Mouse (Mus musculus): ENCODE measurements around the gene Rab40b. TPM values are rescaled to one million over a fixed set of nuclear protein-coding genes. Genes with fewer than 3 reads are reported as not detected.
"Not testable (repeated sequence)": the region's sequence is repeated elsewhere in the genome, so short reads cannot be mapped to it uniquely, and the experiment has no call there.

Gene Rab40b
- polyA plus RNA-seq, 1 experiment from 2014 or later = 5.7 TPM

DNA sequence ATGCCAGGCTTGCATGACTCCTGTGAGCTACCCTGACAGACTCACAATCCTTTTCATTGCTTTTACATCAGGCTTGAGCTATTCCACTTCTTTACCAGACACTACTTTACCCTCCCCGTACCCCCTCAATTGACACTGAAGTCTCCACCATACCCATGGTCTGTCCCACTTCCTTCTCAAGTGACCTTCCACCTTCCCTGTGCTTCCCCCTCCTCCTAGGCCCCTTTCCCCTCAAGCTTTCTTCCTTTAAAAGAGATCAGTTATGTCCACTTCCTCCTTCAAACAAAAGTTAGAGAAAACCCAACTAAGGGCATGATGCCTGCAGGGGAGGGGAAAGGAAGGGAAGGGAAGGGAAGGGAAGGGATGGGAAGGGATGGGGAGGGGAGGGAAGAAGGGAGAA, 47.8 kb downstream of the Rab40b start:
- 83% methylated on average over 1 of the region's 1 CpGs for WGBS
- Histone ChIP-seq H3K4me3 (replicated peaks; ENCODE audit: low read depth, low read length) (no peak overlapping the region), H3K27me3 (ENCODE audit: insufficient read depth, low read length) (no peaks in the 10 kb centered on the region), H3K36me3 (ENCODE audit: insufficient read depth, low read length) (peaks cover 22% of the 10 kb centered on the region), H3K9ac (ENCODE audit: low read depth, low read length) (no peak overlapping the region), H3K27ac (no peak overlapping the region), H3K4me1 (replicated peaks; ENCODE audit: insufficient read depth, low read length) (no peaks in the 10 kb centered on the region), H3K9me3 (replicated peaks; ENCODE audit: low read length) (no peaks in the 10 kb centered on the region), H3K4me2 (ENCODE audit: low read length) (no peak overlapping the region)
- ATAC-seq (replicated peaks; ENCODE audit: low FRiP score, low read depth) (no peak), DNase-seq (ENCODE audit: low spot score) (no peak)
- TF ChIP-seq CTCF (IDR thresholded peaks at IDR 0.05; ENCODE audit: low read depth) = no peak

DNA sequence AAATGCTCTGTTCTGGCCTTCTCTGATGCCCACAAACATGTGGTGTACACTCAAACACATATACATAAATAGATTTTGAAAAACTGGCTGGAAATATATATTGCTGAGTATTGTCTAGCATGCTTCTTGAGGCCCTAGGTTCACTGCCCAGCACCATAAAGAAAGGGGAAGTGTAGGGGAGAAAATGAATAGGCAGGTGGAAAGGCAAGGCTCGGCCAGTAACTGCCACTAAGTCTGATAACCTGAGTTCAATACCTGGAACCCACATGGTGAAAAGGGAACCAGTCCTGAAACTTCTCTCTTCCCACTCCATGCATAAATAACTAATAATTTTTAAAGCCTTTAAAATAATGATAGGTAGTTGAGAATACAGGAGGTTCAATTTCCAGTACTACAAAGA, 48.4 kb downstream of the Rab40b start:
- peaks cover 25% of the 10 kb centered on the region for H3K36me3 ChIP-seq (ENCODE audit: insufficient read depth, low read length)
- no peak for TF ChIP-seq CTCF (IDR thresholded peaks at IDR 0.05; ENCODE audit: low read depth)
- ATAC-seq (replicated peaks; ENCODE audit: low FRiP score, low read depth) (no peak), DNase-seq (ENCODE audit: low spot score) (no peak)
- H3K4me1 ChIP-seq (replicated peaks; ENCODE audit: insufficient read depth, low read length) = no peaks in the 10 kb centered on the region
- H3K9me3 ChIP-seq (replicated peaks; ENCODE audit: low read length) = no peaks in the 10 kb centered on the region
- no peak overlapping the region for H3K4me3 ChIP-seq (replicated peaks; ENCODE audit: low read depth, low read length)
- no peak overlapping the region for H3K27ac ChIP-seq
- H3K27me3 ChIP-seq (ENCODE audit: insufficient read depth, low read length) = no peaks in the 10 kb centered on the region
- H3K9ac ChIP-seq (ENCODE audit: low read depth, low read length) = no peak overlapping the region
- no peak overlapping the region for H3K4me2 ChIP-seq (ENCODE audit: low read length)
- WGBS = 95% methylated on average over 1 of the region's 1 CpGs

DNA sequence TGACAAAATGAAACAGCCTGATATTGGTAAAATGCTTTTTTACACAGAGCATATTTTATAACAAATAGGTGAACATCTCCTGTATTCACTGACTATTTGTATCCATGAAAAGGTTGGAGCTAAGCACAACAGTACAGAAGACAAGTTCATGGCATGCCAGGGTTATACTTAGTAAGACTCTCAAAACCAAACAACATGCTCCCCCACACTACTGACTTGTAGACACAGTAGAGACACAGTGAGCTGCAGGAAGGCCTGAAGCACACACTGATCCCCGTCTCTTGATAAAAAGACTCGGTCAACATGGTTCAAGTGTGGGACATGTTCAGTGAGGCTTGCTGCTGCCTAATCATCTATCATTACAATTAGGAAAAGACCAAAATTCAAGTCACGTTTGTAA, 56.4 kb downstream of the Rab40b start:
- H3K27ac ChIP-seq = no peak overlapping the region
- H3K27me3 ChIP-seq (ENCODE audit: insufficient read depth, low read length) = no peaks in the 10 kb centered on the region
- 88% methylated on average over 3 of the region's 3 CpGs for WGBS
- H3K9me3 ChIP-seq (replicated peaks; ENCODE audit: low read length) = no peaks in the 10 kb centered on the region
- no peak for DNase-seq (ENCODE audit: low spot score)
- no peak overlapping the region for H3K4me2 ChIP-seq (ENCODE audit: low read length)
- no peaks in the 10 kb centered on the region for H3K4me1 ChIP-seq (replicated peaks; ENCODE audit: insufficient read depth, low read length)
- no peak overlapping the region for H3K4me3 ChIP-seq (replicated peaks; ENCODE audit: low read depth, low read length)
- peaks cover 37% of the 10 kb centered on the region for H3K36me3 ChIP-seq (ENCODE audit: insufficient read depth, low read length)
- no peak overlapping the region for H3K9ac ChIP-seq (ENCODE audit: low read depth, low read length)
- no peak for ATAC-seq (replicated peaks; ENCODE audit: low FRiP score, low read depth)
- no peak for TF ChIP-seq CTCF (IDR thresholded peaks at IDR 0.05; ENCODE audit: low read depth)

DNA sequence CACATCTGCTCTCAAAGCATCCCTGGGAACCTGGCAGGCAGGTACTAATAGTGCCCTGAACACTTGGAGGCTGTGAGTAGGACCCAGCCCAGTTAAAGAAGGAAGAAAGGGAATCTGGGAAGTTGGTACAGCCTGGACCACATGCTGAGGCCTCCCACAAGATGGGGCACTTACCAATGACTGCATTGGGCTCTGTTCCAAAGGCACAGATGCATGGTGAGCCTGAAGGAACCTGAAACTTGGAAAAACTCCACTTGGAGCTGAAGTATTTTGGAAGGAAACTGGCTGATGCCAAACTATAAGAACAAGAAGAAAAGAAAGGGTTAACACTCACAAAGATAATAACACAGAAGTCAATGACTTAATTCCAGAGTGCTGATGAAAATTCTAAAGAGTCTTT, 59.4 kb downstream of the Rab40b start:
- Histone ChIP-seq H3K9me3 (replicated peaks; ENCODE audit: low read length) (no peaks in the 10 kb centered on the region), H3K4me2 (ENCODE audit: low read length) (no peak overlapping the region), H3K9ac (ENCODE audit: low read depth, low read length) (no peak overlapping the region), H3K27ac (no peak overlapping the region), H3K4me3 (replicated peaks; ENCODE audit: low read depth, low read length) (no peak overlapping the region), H3K4me1 (replicated peaks; ENCODE audit: insufficient read depth, low read length) (no peaks in the 10 kb centered on the region), H3K36me3 (ENCODE audit: insufficient read depth, low read length) (peaks cover 28% of the 10 kb centered on the region), H3K27me3 (ENCODE audit: insufficient read depth, low read length) (no peaks in the 10 kb centered on the region)
- ATAC-seq (replicated peaks; ENCODE audit: low FRiP score, low read depth) (no peak), DNase-seq (ENCODE audit: low spot score) (no peak)
- no peak for TF ChIP-seq CTCF (IDR thresholded peaks at IDR 0.05; ENCODE audit: low read depth)

DNA sequence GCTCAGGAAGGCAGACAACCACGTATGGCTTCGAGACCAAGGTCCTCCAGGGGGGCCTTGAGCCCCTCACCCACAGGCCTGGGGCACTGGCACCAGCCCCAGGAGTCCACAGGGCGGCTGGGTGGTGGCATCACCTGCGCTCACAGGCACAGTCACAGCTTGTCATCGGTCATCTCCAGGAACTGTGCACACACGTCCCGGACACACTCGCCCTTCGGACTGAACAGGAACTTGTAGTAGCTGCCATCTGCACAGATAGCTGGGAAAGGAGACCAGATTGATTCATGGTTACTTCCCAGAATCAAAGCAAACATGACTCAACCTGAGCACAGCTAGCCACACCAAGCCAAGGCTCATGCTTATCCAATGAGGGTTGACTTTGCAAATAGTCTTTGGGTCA, 59.8 kb downstream of the Rab40b start:
- Histone ChIP-seq H3K27ac (no peak overlapping the region), H3K27me3 (ENCODE audit: insufficient read depth, low read length) (no peaks in the 10 kb centered on the region), H3K4me3 (replicated peaks; ENCODE audit: low read depth, low read length) (no peak overlapping the region), H3K9ac (ENCODE audit: low read depth, low read length) (no peak overlapping the region), H3K36me3 (ENCODE audit: insufficient read depth, low read length) (peaks cover 28% of the 10 kb centered on the region), H3K4me2 (ENCODE audit: low read length) (no peak overlapping the region), H3K4me1 (replicated peaks; ENCODE audit: insufficient read depth, low read length) (no peaks in the 10 kb centered on the region), H3K9me3 (replicated peaks; ENCODE audit: low read length) (no peaks in the 10 kb centered on the region)
- TF ChIP-seq CTCF (IDR thresholded peaks at IDR 0.05; ENCODE audit: low read depth) = no peak
- WGBS = 96% methylated on average over 9 of the region's 9 CpGs
- no peak for ATAC-seq (replicated peaks; ENCODE audit: low FRiP score, low read depth)
- no peak for DNase-seq (ENCODE audit: low spot score)

DNA sequence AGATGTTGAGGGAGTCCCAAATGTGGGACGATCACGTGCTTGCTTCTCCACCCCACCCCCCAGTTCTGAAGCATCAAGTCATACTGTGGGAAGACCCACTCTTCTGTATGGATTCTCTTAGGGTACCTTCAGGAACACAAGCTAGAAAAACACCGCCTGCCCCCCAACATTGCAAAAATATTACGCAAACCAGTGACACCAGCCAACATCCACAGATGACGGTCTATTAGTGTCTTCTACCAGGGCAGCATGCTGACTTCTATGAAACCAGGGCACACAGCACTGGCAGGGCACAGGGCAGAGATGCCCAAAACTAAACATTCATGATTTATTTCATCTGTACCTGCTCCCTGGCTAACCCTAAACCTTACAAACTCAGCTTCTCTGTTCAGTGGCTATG, 61.4 kb downstream of the Rab40b start:
- no peak overlapping the region for H3K4me2 ChIP-seq (ENCODE audit: low read length)
- no peak for ATAC-seq (replicated peaks; ENCODE audit: low FRiP score, low read depth)
- no peaks in the 10 kb centered on the region for H3K27me3 ChIP-seq (ENCODE audit: insufficient read depth, low read length)
- no peak for TF ChIP-seq CTCF (IDR thresholded peaks at IDR 0.05; ENCODE audit: low read depth)
- peaks cover 28% of the 10 kb centered on the region for H3K36me3 ChIP-seq (ENCODE audit: insufficient read depth, low read length)
- no peak for DNase-seq (ENCODE audit: low spot score)
- no peak overlapping the region for H3K9ac ChIP-seq (ENCODE audit: low read depth, low read length)
- no peaks in the 10 kb centered on the region for H3K4me1 ChIP-seq (replicated peaks; ENCODE audit: insufficient read depth, low read length)
- H3K4me3 ChIP-seq (replicated peaks; ENCODE audit: low read depth, low read length) = no peak overlapping the region
- H3K9me3 ChIP-seq (replicated peaks; ENCODE audit: low read length) = no peaks in the 10 kb centered on the region
- WGBS = 96% methylated on average over 5 of the region's 5 CpGs
- no peak overlapping the region for H3K27ac ChIP-seq

DNA sequence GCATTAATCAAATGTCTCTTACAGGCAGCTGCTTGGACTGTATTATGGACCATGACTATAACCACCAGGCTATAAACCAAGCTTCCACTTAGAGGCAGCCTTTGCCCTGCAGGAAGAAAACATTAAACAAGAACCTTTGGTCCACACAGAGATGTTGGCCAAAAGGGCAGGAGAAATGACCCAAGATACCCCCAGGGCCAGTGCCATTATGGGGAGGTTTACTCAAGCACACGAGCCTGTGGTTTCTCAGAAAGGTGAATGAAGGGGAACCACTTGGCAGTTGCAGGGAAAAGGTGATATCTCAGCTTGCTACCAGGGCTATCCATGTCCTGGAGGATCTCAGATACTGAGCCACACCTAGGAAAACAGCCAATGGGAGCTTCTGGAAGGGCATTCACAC, 62.0 kb downstream of the Rab40b start:
- no peak for ATAC-seq (replicated peaks; ENCODE audit: low FRiP score, low read depth)
- no peak for TF ChIP-seq CTCF (IDR thresholded peaks at IDR 0.05; ENCODE audit: low read depth)
- H3K9me3 ChIP-seq (replicated peaks; ENCODE audit: low read length) = no peaks in the 10 kb centered on the region
- H3K4me3 ChIP-seq (replicated peaks; ENCODE audit: low read depth, low read length) = no peak overlapping the region
- peaks cover 28% of the 10 kb centered on the region for H3K36me3 ChIP-seq (ENCODE audit: insufficient read depth, low read length)
- H3K9ac ChIP-seq (ENCODE audit: low read depth, low read length) = no peak overlapping the region
- 56% methylated on average over 1 of the region's 1 CpGs for WGBS
- H3K4me2 ChIP-seq (ENCODE audit: low read length) = no peak overlapping the region
- H3K27ac ChIP-seq = no peak overlapping the region
- H3K4me1 ChIP-seq (replicated peaks; ENCODE audit: insufficient read depth, low read length) = no peaks in the 10 kb centered on the region
- DNase-seq (ENCODE audit: low spot score) = no peak
- no peaks in the 10 kb centered on the region for H3K27me3 ChIP-seq (ENCODE audit: insufficient read depth, low read length)

DNA sequence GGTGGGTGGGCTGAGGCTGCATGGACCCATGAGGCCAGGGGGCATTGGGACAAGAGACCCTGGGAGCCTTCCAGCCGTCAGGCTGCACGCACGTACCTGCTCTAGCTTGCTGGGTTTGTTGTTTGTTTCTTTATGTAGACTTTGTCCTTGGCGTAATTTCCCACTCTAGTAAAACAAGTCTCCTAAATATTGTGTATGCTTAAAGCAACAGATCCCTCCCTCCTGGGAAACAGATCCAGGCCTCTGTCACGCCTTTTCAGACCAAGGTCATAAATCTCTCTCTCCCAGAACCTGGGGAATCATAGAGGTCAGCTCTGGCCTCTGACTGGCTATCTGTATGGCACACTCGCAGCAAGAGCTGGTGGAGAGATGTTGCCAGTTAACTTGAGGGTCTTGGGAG, 80.3 kb downstream of the Rab40b start:
- H3K4me3 ChIP-seq (replicated peaks; ENCODE audit: low read depth, low read length); H3K4me1 ChIP-seq (replicated peaks; ENCODE audit: insufficient read depth, low read length); DNase-seq (ENCODE audit: low spot score); H3K4me2 ChIP-seq (ENCODE audit: low read length); H3K9me3 ChIP-seq (replicated peaks; ENCODE audit: low read length); ATAC-seq (replicated peaks; ENCODE audit: low FRiP score, low read depth); H3K9ac ChIP-seq (ENCODE audit: low read depth, low read length); H3K27me3 ChIP-seq (ENCODE audit: insufficient read depth, low read length); H3K27ac ChIP-seq: not testable (repeated sequence)
- H3K36me3 ChIP-seq (ENCODE audit: insufficient read depth, low read length) = peaks cover 42% of the 10 kb centered on the region
- 66% methylated on average over 6 of the region's 6 CpGs for WGBS

Measured in kidney, postnatal 0 days (tissue).